Mouse (Mus musculus): ENCODE measurements around the gene Ncor2.

- no peak for TF ChIP-seq GATA1 (IDR thresholded peaks at IDR 0.05; ENCODE audit: low read length)
- no peak for TF ChIP-seq TAL1 (IDR thresholded peaks at IDR 0.05; ENCODE audit: low read length)
These were observed 90.9 kb downstream of the Ncor2 start for GRCm38 (mm10) chr5:125088076-125088475.
